Mouse (Mus musculus): Measurements from ENCODE around the gene Raver1.

The Raver1 gene

DNA sequence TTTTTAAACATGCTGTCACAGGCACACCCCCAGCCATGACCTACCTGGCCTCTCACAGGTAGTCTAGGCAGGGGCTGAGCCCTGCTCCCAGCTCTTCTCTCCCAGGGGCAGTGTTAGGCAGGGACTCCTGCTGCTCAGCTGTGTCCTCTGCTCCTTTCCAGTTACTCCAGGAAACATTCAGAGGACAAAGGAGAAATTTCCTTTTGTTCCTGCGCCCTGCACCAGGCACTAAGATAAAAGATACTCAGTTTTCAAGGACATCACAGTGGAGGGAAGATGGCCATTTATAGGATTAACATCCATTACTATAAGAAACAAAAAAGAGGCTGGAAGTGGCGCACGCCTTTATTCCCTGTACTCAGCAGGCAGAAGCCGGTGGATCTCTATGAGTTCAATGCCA, 4.2 kb upstream of the Raver1 start:
- H3K27me3 ChIP-seq (ENCODE audit: insufficient read depth, low read length): no peaks in the 10 kb centered on the region
- no peak for TF ChIP-seq CTCF (conservative IDR thresholded peaks at IDR 0.05; ENCODE audit: low read length)
- TF ChIP-seq NANOG (IDR thresholded peaks at IDR 0.05; ENCODE audit: borderline replicate concordance, low read length): peak; percentile 88
- peaks cover 71% of the 10 kb centered on the region for H3K4me1 ChIP-seq (replicated peaks; ENCODE audit: low read depth, low read length)
- H3K9me3 ChIP-seq (ENCODE audit: low read length): no peaks in the 10 kb centered on the region
- H3K4me3 ChIP-seq (replicated peaks; ENCODE audit: low read length): no peak overlapping the region
- H3K36me3 ChIP-seq (ENCODE audit: insufficient read depth, low read length): peaks cover 33% of the 10 kb centered on the region

DNA sequence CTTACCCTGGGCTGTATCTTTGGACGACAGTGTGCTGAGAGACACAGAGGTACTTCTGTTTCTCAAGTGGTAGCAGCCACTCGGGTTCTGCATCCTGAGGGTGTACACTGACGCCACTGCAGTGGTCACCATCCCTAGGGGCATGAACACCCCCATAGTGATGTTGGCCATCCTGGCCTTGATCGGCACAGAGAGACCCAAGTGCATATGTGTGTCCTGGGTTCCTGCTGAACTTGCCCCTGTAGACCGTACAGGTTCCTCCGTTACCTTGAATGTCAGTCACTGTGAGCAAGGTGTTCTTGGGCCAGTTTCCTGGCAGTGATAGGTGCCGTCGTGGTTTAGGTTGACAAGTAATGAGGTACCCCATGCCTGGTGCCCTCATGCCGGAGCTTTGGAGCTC, 1.6 kb upstream of the Raver1 start:
- TF ChIP-seq POU5F1 (IDR thresholded peaks at IDR 0.05; ENCODE audit: borderline replicate concordance, low read length) (no peak), NANOG (IDR thresholded peaks at IDR 0.05; ENCODE audit: borderline replicate concordance, low read length) (no peak), CTCF (conservative IDR thresholded peaks at IDR 0.05; ENCODE audit: low read length) (no peak)
- no peak overlapping the region for H3K4me3 ChIP-seq (replicated peaks; ENCODE audit: low read length)
- peaks cover 52% of the 10 kb centered on the region for H3K36me3 ChIP-seq (ENCODE audit: insufficient read depth, low read length)
- H3K9me3 ChIP-seq (ENCODE audit: low read length): no peaks in the 10 kb centered on the region
- no peaks in the 10 kb centered on the region for H3K27me3 ChIP-seq (ENCODE audit: insufficient read depth, low read length)
- peaks cover 72% of the 10 kb centered on the region for H3K4me1 ChIP-seq (replicated peaks; ENCODE audit: low read depth, low read length)

DNA sequence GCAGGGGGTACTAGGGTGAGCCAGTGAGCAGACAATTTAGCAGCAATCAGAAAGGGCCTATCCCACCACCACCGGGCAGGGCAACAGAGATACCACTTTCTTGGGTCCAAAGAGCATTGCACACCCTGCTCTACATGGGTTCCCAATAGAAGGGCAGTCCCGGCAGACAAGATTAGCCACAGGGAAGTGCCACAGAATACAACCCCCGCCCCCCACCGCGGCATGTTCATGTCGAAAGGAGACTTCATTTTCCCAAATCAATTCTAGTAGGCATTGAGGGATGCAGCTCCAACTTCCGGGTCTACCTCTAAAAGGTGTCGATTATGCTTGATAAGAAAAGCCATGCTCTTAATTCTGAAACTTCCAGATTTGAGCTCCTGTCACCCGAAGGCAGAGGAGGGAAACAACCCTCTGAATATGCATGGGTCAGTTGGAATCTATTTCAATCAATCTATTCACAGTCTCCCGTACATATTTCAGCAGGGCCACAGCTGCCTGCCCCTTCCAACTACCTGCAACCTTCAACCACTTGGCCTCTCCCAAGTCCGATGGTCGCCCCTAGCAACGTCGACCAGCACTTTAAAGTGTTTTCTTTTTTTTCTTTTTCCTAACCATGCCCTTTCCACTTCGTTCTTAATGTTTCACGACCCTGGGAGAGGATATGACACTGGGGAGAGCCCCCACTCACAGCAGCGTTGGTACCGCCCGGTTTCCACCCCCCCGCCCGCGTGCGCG, 669 bp downstream of the Raver1 start:
- Histone ChIP-seq H3K4me3 (replicated peaks; ENCODE audit: low read length) (peak overlapping the region; percentile 90), H3K9me3 (ENCODE audit: low read length) (no peaks in the 10 kb centered on the region), H3K4me1 (replicated peaks; ENCODE audit: low read depth, low read length) (peaks cover 76% of the 10 kb centered on the region), H3K27me3 (ENCODE audit: insufficient read depth, low read length) (no peaks in the 10 kb centered on the region), H3K36me3 (ENCODE audit: insufficient read depth, low read length) (peaks cover 70% of the 10 kb centered on the region)
- TF ChIP-seq NANOG (IDR thresholded peaks at IDR 0.05; ENCODE audit: borderline replicate concordance, low read length) (no peak), POU5F1 (IDR thresholded peaks at IDR 0.05; ENCODE audit: borderline replicate concordance, low read length) (no peak), CTCF (conservative IDR thresholded peaks at IDR 0.05; ENCODE audit: low read length) (no peak)

DNA sequence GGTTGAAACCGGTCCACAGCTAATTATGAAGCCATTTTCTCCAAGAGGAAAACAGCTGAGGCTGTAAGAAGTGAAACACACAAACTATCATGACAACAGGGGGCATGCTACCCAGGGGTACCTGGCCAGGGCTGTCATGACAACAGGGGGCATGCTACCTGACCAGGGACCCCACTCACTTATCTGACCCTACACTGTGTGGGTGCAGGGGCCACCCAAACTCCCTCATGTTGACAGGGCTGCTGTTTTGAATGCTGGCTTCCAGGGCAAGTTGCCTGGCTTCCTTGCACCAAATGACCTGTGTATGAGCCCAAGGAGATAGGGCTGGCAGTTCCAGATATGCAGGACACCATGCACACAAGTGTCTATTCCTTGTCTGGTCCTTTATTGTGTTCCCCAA, 1.3 kb downstream of the Raver1 start:
- peaks cover 76% of the 10 kb centered on the region for H3K4me1 ChIP-seq (replicated peaks; ENCODE audit: low read depth, low read length)
- H3K4me3 ChIP-seq (replicated peaks; ENCODE audit: low read length): peak overlapping the region; percentile 90
- no peaks in the 10 kb centered on the region for H3K27me3 ChIP-seq (ENCODE audit: insufficient read depth, low read length)
- no peaks in the 10 kb centered on the region for H3K9me3 ChIP-seq (ENCODE audit: low read length)
- no peak for TF ChIP-seq CTCF (conservative IDR thresholded peaks at IDR 0.05; ENCODE audit: low read length)
- TF ChIP-seq NANOG (IDR thresholded peaks at IDR 0.05; ENCODE audit: borderline replicate concordance, low read length): no peak
- no peak for TF ChIP-seq POU5F1 (IDR thresholded peaks at IDR 0.05; ENCODE audit: borderline replicate concordance, low read length)
- H3K36me3 ChIP-seq (ENCODE audit: insufficient read depth, low read length): peaks cover 76% of the 10 kb centered on the region

DNA sequence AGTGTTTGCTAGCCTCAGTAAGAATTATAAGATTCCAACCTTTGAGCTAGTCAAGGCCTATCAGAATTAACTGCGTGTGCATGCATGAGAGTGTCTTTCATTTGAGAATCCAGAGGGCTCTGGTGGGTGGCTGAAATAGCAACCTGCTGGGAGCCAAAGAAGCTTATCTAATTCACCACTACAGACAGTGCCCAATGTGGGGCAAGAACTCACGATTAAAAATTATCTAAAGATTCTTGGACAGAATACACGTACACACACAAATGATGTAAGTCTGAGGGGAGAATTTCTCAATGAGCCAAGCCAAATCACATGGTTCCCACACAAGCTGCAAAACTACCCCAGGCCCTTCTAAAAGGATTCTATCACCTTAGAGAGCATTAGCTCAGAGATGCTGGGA, 8.5 kb downstream of the Raver1 start:
- H3K36me3 ChIP-seq (ENCODE audit: insufficient read depth, low read length): peaks cover 99% of the 10 kb centered on the region
- TF ChIP-seq CTCF (conservative IDR thresholded peaks at IDR 0.05; ENCODE audit: low read length) (no peak), NANOG (IDR thresholded peaks at IDR 0.05; ENCODE audit: borderline replicate concordance, low read length) (no peak), POU5F1 (IDR thresholded peaks at IDR 0.05; ENCODE audit: borderline replicate concordance, low read length) (no peak)
- no peaks in the 10 kb centered on the region for H3K9me3 ChIP-seq (ENCODE audit: low read length)
- H3K4me1 ChIP-seq (replicated peaks; ENCODE audit: low read depth, low read length): peaks cover 72% of the 10 kb centered on the region
- H3K4me3 ChIP-seq (replicated peaks; ENCODE audit: low read length): no peak overlapping the region
- H3K27me3 ChIP-seq (ENCODE audit: insufficient read depth, low read length): no peaks in the 10 kb centered on the region

DNA sequence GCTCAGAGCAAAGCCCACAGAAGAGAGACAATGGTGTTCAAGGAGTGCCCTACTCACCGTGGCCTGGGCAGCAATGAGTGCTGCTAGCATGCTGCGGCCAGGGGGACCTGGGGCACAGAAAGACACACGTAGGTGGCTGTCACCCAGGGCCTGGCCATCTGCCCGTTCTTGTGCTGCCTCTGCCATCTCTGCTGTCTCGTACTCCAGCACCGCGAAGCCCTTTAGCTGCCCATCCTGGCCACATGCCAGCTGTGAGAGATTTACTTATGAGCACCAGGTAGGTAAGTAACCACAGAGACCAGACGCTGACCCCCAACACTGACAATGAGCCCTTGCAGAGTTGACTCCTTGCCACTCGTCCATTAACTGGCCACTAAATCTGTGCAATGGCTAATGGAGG, 10.7 kb downstream of the Raver1 start:
- no peak overlapping the region for H3K4me3 ChIP-seq (replicated peaks; ENCODE audit: low read length)
- TF ChIP-seq NANOG (IDR thresholded peaks at IDR 0.05; ENCODE audit: borderline replicate concordance, low read length): no peak
- TF ChIP-seq CTCF (conservative IDR thresholded peaks at IDR 0.05; ENCODE audit: low read length): no peak
- TF ChIP-seq POU5F1 (IDR thresholded peaks at IDR 0.05; ENCODE audit: borderline replicate concordance, low read length): no peak
- no peaks in the 10 kb centered on the region for H3K9me3 ChIP-seq (ENCODE audit: low read length)
- peaks cover 53% of the 10 kb centered on the region for H3K4me1 ChIP-seq (replicated peaks; ENCODE audit: low read depth, low read length)
- peaks cover 99% of the 10 kb centered on the region for H3K36me3 ChIP-seq (ENCODE audit: insufficient read depth, low read length)
- no peaks in the 10 kb centered on the region for H3K27me3 ChIP-seq (ENCODE audit: insufficient read depth, low read length)

DNA sequence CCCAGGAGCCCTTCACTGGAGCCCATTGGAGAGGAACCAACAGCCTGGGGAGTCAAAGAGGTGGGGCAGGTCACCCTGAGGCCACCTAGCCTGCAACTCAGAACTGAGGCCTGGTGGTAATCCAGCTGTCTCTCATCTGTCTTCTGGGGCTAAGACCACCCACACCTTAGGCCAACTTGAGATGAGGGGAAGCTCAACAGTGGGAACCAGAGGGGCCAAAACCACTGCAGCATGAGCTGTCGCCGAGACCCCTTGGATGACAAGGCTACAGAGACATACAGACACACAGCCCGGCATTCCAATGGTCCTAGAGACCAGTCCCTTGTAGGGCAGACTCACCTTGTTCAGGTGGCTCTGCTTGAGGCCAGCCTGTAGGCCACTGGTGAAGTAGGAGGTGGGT, 16.2 kb downstream of the Raver1 start:
- Histone ChIP-seq H3K9me3 (ENCODE audit: low read length) (no peaks in the 10 kb centered on the region), H3K27me3 (ENCODE audit: insufficient read depth, low read length) (no peaks in the 10 kb centered on the region), H3K4me1 (replicated peaks; ENCODE audit: low read depth, low read length) (peaks cover 51% of the 10 kb centered on the region), H3K4me3 (replicated peaks; ENCODE audit: low read length) (no peak overlapping the region), H3K36me3 (ENCODE audit: insufficient read depth, low read length) (peaks cover 83% of the 10 kb centered on the region)
- TF ChIP-seq CTCF (conservative IDR thresholded peaks at IDR 0.05; ENCODE audit: low read length) (no peak), POU5F1 (IDR thresholded peaks at IDR 0.05; ENCODE audit: borderline replicate concordance, low read length) (no peak), NANOG (IDR thresholded peaks at IDR 0.05; ENCODE audit: borderline replicate concordance, low read length) (no peak)

DNA sequence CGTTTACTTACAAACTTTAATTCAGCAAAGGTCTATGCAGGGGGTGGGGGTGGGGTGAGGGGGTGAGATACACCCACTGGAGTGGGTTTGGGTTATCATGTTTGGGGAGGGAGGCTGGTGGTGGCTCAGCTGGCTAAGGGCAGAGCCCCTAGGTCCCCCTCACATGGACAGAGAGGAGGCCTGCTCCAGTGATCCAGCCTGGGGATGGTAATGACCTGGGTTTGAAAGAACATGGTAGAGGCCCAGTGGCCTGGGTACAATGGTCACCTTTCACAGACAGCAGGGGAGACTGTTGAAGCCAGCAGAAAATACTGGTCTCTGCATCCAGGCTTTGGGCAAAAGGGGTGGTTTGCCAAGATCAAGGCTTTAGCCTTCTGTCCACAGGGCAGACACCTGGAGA, 17.6 kb downstream of the Raver1 start:
- H3K4me1 ChIP-seq (replicated peaks; ENCODE audit: low read depth, low read length): peaks cover 37% of the 10 kb centered on the region
- peaks cover 80% of the 10 kb centered on the region for H3K36me3 ChIP-seq (ENCODE audit: insufficient read depth, low read length)
- peak overlapping the region; percentile 98; the same call in 1 of the 2 replicates for H3K4me3 ChIP-seq (replicated peaks; ENCODE audit: low read length)
- TF ChIP-seq CTCF (conservative IDR thresholded peaks at IDR 0.05; ENCODE audit: low read length) (no peak), NANOG (IDR thresholded peaks at IDR 0.05; ENCODE audit: borderline replicate concordance, low read length) (no peak), POU5F1 (IDR thresholded peaks at IDR 0.05; ENCODE audit: borderline replicate concordance, low read length) (no peak)
- H3K27me3 ChIP-seq (ENCODE audit: insufficient read depth, low read length): no peaks in the 10 kb centered on the region
- H3K9me3 ChIP-seq (ENCODE audit: low read length): no peaks in the 10 kb centered on the region

All from E14TG2a.4 (cell line).